Mouse (Mus musculus): ENCODE measurements around the gene Arl6. TPM values are rescaled to one million over a fixed set of nuclear protein-coding genes. Genes with fewer than 3 reads are reported as not detected.

Gene Arl6
- 19.3 and 23.0 TPM in 2 replicates for polyA plus RNA-seq (2012; rRNA removed)

DNA sequence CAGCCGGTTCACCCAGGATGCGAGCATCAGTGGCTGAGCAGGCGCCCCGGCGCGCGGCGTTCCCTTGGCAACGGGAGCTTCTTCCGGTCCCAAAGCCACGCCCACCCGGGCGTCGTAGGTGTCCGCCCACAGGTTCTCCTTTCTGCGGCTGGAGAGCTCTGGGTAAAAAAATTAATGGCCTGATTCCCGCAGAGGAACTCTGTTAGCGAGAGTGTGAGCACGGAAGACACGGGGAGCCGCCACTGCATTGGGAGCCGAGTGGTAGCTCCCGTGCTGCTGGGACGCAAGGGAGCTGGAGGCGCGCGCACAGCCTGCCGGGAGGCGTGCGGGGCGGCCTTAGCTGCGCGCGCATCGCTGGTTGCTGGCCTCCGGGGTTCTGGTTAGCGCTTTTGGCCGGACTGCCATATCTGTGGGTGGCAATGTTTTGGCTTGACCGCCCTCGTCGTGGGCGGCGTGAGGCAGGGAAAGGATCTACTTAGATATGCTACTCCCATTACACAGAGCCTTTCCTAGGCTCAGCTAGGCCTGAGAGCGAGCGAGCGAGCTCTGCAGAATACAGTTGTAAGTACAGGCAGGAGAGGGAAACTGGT is at the start of gene Arl6:
Arl6 (minus strand) TSS at position 290 of the 590 bp plus-strand sequence.

DNA sequence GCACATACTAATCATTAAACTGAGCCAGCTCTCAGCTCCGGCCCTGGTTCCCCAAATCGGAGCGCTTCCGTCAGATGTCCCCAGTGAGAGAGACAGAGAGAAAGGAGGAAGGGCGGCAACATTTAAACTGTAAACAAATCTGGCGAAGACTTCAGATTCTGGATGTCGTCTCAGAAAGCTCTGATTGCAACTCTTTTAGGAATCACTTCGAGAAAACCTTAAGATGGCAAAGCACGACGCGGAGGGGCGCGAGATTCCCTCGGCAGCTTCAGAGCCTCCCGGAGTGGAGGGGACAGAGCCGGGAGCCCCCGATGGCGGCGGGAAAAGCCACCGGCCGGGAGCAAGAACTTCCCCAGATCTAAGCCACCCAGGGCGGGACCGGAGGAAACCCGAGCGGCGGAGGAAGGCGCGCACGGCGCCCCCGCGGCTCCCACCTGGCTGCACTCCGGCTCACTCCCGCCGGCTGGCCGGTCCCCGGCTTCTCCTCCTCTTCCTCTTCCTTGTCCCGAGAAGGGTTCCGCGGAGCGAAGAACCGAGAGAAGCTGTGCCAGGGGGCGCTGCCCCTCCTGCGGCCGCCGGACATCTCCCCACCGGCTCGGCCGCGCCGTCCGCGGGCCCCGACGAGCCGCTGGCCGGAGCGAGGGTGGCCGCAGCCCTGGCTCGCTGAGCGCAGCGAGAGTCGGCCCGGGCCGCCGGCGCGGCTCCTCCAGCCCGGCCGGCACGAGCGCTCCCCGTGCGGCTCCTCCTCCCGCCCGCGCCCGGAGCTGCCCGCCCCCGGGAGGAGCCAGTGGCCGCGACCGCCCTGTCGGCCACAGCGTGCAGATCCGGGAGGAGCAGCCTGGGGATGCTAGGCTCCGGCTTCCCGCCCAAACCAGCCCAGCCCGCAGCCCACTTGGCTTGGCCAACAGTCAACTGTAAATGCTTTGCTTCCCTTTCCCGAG is 38.6 kb downstream of the Arl6 start, which contains the start of gene Crybg3:
Crybg3 (minus strand) TSS at position 669 of the 941 bp plus-strand sequence.

Other genes starting within 250 kb of the Arl6 start
- gene Gabrr3, start 232.1 kb downstream of the Arl6 start, polyA plus RNA-seq (2012; rRNA removed) = 0.04 TPM in 2 replicates
- gene Riox2, start 167.6 kb downstream of the Arl6 start, polyA plus RNA-seq (2012; rRNA removed) = 13.4 and 15.4 TPM in 2 replicates
- gene Crybg3, start 38.4 kb downstream of the Arl6 start, polyA plus RNA-seq (2012; rRNA removed) = 9.0 and 9.8 TPM in 2 replicates

Measured in central nervous system, embryonic 11.5 days (tissue).